Mouse (Mus musculus) heart, embryonic 15.5 days (tissue): Measurements from ENCODE around the gene Igf1. TPM values are rescaled to one million over a fixed set of nuclear protein-coding genes. Genes with fewer than 3 reads are reported as not detected.

ENCODE experiments used
- ATAC-seq: fragments of 200-750 bp; cut with Nextera tagmentation; replicated peaks from 2 replicates; pipeline ENCODE4 v1.8.0; 2017; ENCODE audit warnings: low read depth, moderate TSS enrichment; ENCODE audit not compliant: insufficient number of reproducible peaks, insufficient read depth, low FRiP score
- H3K27ac ChIP-seq: fragments of 300-500 bp; sonication (generic); 2 replicates; pipeline ENCODE4 v1.5.1; 2015; ENCODE audit warnings: mild to moderate bottlenecking, inconsistent platforms
- H3K27me3 ChIP-seq: fragments of 300-500 bp; sonication (generic); 2 replicates; pipeline ENCODE4 v1.6.1; 2015; ENCODE audit warnings: inconsistent platforms
- H3K36me3 ChIP-seq: fragments of 300-500 bp; sonication (generic); 2 replicates; pipeline ENCODE4 v1.6.1; 2015; ENCODE audit warnings: mild to moderate bottlenecking, inconsistent platforms
- H3K4me1 ChIP-seq: fragments of 300-500 bp; sonication (generic); replicated peaks from 2 replicates; pipeline ENCODE4 v1.6.1; 2015; ENCODE audit warnings: inconsistent platforms
- H3K4me2 ChIP-seq: fragments of 300-500 bp; sonication (generic); 2 replicates; pipeline ENCODE4 v1.6.1; 2015; ENCODE audit warnings: inconsistent platforms, mild to moderate bottlenecking, moderate library complexity
- H3K4me3 ChIP-seq: fragments of 300-500 bp; sonication (generic); 2 replicates; pipeline ENCODE4 v1.5.1; 2015; ENCODE audit warnings: mild to moderate bottlenecking, inconsistent platforms
- H3K9ac ChIP-seq: fragments of 300-500 bp; sonication (generic); 2 replicates; pipeline ENCODE4 v1.6.1; 2015; ENCODE audit warnings: mild to moderate bottlenecking, inconsistent platforms
- H3K9me3 ChIP-seq: fragments of 300-500 bp; sonication (generic); replicated peaks from 2 replicates; pipeline ENCODE4 v1.6.1; 2016; ENCODE audit warnings: inconsistent platforms
- WGBS: fragments of 180-500 bp; shearing (Covaris S2); methylation state at CpG from one replicate; pipeline ENCODE4 v1.1.7; 2015; ENCODE audit warnings: mixed read lengths; 5-methylcytosine and 5-hydroxymethylcytosine counted together
- polyA plus RNA-seq: library from polyadenylated mRNA; unstranded; fragments of >200 nt; fragmentation: Nextera tagmentation; extraction: Ambion mirVana; gene quantifications from 2 replicates; pipeline ENCODE4 v1.2.1, GENCODE M21; 2015

The Igf1 gene
- polyA plus RNA-seq, 1 experiment from 2014 or later: 35.2 TPM

- Histone ChIP-seq H3K4me3 (no peak overlapping the region), H3K9me3 (no peaks in the 10 kb centered on the region), H3K27me3 (no peaks in the 10 kb centered on the region), H3K27ac (no peak overlapping the region), H3K4me2 (no peak overlapping the region), H3K36me3 (no peaks in the 10 kb centered on the region), H3K4me1 (no peaks in the 10 kb centered on the region), H3K9ac (no peak overlapping the region)
- WGBS: 59% methylated on average over 6 of the region's 6 CpGs
- no peak for ATAC-seq
These were observed 113.5 kb downstream of the Igf1 start for GRCm38 (mm10) chr10:87971536-87971935.

GRCm38 (mm10) chr10:87973911-87974631 is 116.0 kb downstream of the Igf1 start:
- no peaks in the 10 kb centered on the region for H3K4me1 ChIP-seq
- H3K4me2 ChIP-seq: no peak overlapping the region
- no peak for ATAC-seq
- no peak overlapping the region for H3K27ac ChIP-seq
- H3K9ac ChIP-seq: no peak overlapping the region
- 50% methylated on average over 4 of the region's 4 CpGs for WGBS
- no peaks in the 10 kb centered on the region for H3K27me3 ChIP-seq
- H3K9me3 ChIP-seq: no peaks in the 10 kb centered on the region
- H3K36me3 ChIP-seq: no peaks in the 10 kb centered on the region
- H3K4me3 ChIP-seq: no peak overlapping the region

- Histone ChIP-seq H3K27ac (no peak overlapping the region), H3K9ac (no peak overlapping the region), H3K4me3 (no peak overlapping the region), H3K4me1 (no peaks in the 10 kb centered on the region), H3K27me3 (no peaks in the 10 kb centered on the region), H3K4me2 (no peak overlapping the region), H3K9me3 (no peaks in the 10 kb centered on the region), H3K36me3 (no peaks in the 10 kb centered on the region)
- ATAC-seq: no peak
- WGBS: 83% methylated on average over 5 of the region's 5 CpGs
These were observed 127.3 kb downstream of the Igf1 start for GRCm38 (mm10) chr10:87985375-87985774.

- H3K9me3 ChIP-seq: no peaks in the 10 kb centered on the region
- no peaks in the 10 kb centered on the region for H3K27me3 ChIP-seq
- no peak overlapping the region for H3K4me3 ChIP-seq
- H3K9ac ChIP-seq: no peak overlapping the region
- no peaks in the 10 kb centered on the region for H3K4me1 ChIP-seq
- WGBS: 63% methylated on average over 3 of the region's 3 CpGs
- H3K4me2 ChIP-seq: no peak overlapping the region
- no peak overlapping the region for H3K27ac ChIP-seq
- H3K36me3 ChIP-seq: no peaks in the 10 kb centered on the region
- no peak for ATAC-seq
These were observed 128.1 kb downstream of the Igf1 start for GRCm38 (mm10) chr10:87986201-87986600.

Other genes starting within 250 kb of the Igf1 start
- gene Pmch, start 232.8 kb downstream of the Igf1 start, polyA plus RNA-seq: 0.41 and 0.45 TPM in 2 replicates